Mouse (Mus musculus) fat pad, adult 2 months (tissue): ENCODE measurements around the gene Tuba4a.

Experiments used
- DNase-seq: peaks from one replicate; pipeline ENCODE4 v3.0.0-alpha.2; 2011; ENCODE audit warnings: low read depth, low spot score; ENCODE audit errors: extremely low read depth

Tuba4a gene

GRCm38 (mm10) chr1:75168472-75169464 lies 50.9 kb downstream of the Tuba4a start, which contains the start of gene Zfand2b:
Zfand2b (plus strand) TSS chr1:75168646.
- peak; percentile 72 for DNase-seq

- DNase-seq, result no peak
These were observed 51.6 kb downstream of the Tuba4a start for GRCm38 (mm10) chr1:75168093-75168471.
